ENCODE assay signal across 12 mouse cellular contexts in the genomic region with DNA sequence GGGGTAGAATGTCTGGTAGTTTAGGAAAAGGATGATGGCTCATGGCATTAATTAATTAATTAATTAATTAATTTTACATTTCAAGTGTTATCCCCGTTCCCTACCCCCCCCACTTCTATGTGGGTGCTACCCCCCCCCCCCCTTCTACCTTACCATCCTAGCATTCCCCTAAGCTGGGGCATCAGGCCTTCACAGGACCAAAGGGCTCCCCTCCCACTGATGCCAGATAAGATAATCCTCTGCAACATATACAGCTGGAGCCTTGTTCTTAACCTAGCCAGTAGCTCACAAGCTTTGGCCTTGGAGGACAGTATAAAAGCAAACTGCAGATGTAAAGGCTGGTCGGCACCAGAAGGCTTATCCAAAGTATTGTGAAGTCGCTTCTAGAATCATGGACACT.
"Had no signal": no experiment of that assay in that cellular context is flagged by ENCODE, and none has a peak within 500 bp of the region (broad histone marks: within the 10 kb centered on the region; RNA-seq: fewer than 3 reads in every experiment).

No protein-coding gene starts in this region.

- H3K4me2 ChIP-seq: midbrain, embryonic 11.5 days; midbrain, embryonic 13.5 days; midbrain, embryonic 15.5 days; neural tube, embryonic 12.5 days had no signal

- H3K36me3 ChIP-seq: midbrain, embryonic 13.5 days; midbrain, embryonic 15.5 days; neural tube, embryonic 12.5 days had no signal

- H3K4me1 ChIP-seq: megakaryocyte, embryonic 14.5 days; midbrain, embryonic 13.5 days; midbrain, embryonic 15.5 days; neural tube, embryonic 12.5 days had no signal

- ATAC-seq: midbrain, embryonic 13.5 days; midbrain, embryonic 15.5 days had no signal

- DNase-seq: lung, adult 2 months; right cerebral cortex, postnatal 14 days; thymus, adult 2 months; thymus, postnatal 25 days; thymus, postnatal 4 days had no signal

- H3K9me3 ChIP-seq: megakaryocyte, embryonic 14.5 days; midbrain, embryonic 13.5 days; midbrain, embryonic 15.5 days; neural tube, embryonic 12.5 days had no signal

- H3K4me3 ChIP-seq: megakaryocyte, embryonic 14.5 days; midbrain, embryonic 13.5 days; midbrain, embryonic 15.5 days; neural tube, embryonic 12.5 days had no signal

- H3K27ac ChIP-seq: liver, embryonic 14.5 days; macrophage; midbrain, embryonic 13.5 days; midbrain, embryonic 15.5 days; neural tube, embryonic 12.5 days had no signal

- H3K9ac ChIP-seq: liver, embryonic 14.5 days; midbrain, embryonic 13.5 days; midbrain, embryonic 15.5 days; neural tube, embryonic 12.5 days had no signal

- H3K27me3 ChIP-seq: megakaryocyte, embryonic 14.5 days; midbrain, embryonic 13.5 days; midbrain, embryonic 15.5 days; neural tube, embryonic 12.5 days had no signal
